15 mouse cellular contexts compared by ENCODE assay signal in the genomic region with DNA sequence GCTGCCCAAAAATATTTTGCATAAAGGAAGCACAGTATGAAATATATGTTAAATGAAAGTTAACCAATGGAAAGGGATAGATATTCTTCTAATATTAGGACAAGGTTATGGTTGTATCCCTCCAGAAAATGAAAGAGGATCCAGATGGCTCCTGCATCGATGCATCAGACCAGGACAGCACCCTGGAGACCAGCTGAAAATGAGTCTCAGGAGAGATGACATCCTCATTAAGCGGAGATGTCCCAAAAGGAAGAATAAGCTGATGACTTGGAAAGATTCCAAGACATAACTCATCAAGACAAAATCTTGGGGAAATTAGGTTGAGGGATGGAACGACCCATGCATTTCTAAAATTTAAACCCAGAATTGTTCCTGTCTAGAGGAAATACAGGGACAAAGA.
"Had no signal": no experiment of that assay in that cellular context is flagged by ENCODE, and none has a peak within 500 bp of the region (broad histone marks: within the 10 kb centered on the region; RNA-seq: fewer than 3 reads in every experiment).

No protein-coding gene starts in this region.

- H3K36me3 ChIP-seq: liver, embryonic 13.5 days; liver, embryonic 15.5 days; lung, embryonic 15.5 days; midbrain, embryonic 12.5 days; stomach, embryonic 15.5 days had no signal

- H3K9ac ChIP-seq: liver, embryonic 13.5 days; liver, embryonic 15.5 days; liver, postnatal 0 days; lung, embryonic 15.5 days; midbrain, embryonic 12.5 days; stomach, embryonic 15.5 days had no signal

- ATAC-seq: liver, postnatal 0 days; lung, postnatal 0 days; midbrain, embryonic 16.5 days had no signal

- DNase-seq: liver, embryonic 13.5 days; liver, postnatal 0 days; lung, adult 2 months; lung, postnatal 14 days; right cerebral cortex, postnatal 14 days; thymus, postnatal 25 days had no signal

- H3K4me1 ChIP-seq: liver, embryonic 13.5 days; liver, embryonic 15.5 days; lung, embryonic 15.5 days; midbrain, embryonic 12.5 days; stomach, embryonic 15.5 days had no signal

- H3K4me3 ChIP-seq: liver, embryonic 13.5 days; liver, embryonic 15.5 days; lung, embryonic 15.5 days; megakaryocyte, embryonic 14.5 days; midbrain, embryonic 12.5 days; stomach, embryonic 15.5 days had no signal

- H3K9me3 ChIP-seq: liver, embryonic 13.5 days; liver, embryonic 15.5 days; lung, embryonic 15.5 days; megakaryocyte, embryonic 14.5 days; midbrain, embryonic 12.5 days; stomach, embryonic 15.5 days had no signal

- H3K27me3 ChIP-seq: liver, embryonic 13.5 days; liver, embryonic 15.5 days; lung, embryonic 15.5 days; megakaryocyte, embryonic 14.5 days; midbrain, embryonic 12.5 days; stomach, embryonic 15.5 days had no signal

- H3K27ac ChIP-seq: liver, embryonic 13.5 days; liver, embryonic 15.5 days; lung, embryonic 15.5 days; macrophage; midbrain, embryonic 12.5 days; stomach, embryonic 15.5 days; stomach, postnatal 0 days had no signal

- H3K4me2 ChIP-seq: liver, embryonic 13.5 days; liver, embryonic 15.5 days; lung, embryonic 15.5 days; midbrain, embryonic 12.5 days; stomach, embryonic 15.5 days had no signal
